Mouse (Mus musculus) limb, embryonic 14.5 days (tissue): Measurements from ENCODE around the gene Csnk1g1. TPM values are rescaled to one million over a fixed set of nuclear protein-coding genes. Genes with fewer than 3 reads are reported as not detected.

Source experiments
- ATAC-seq: fragments of 200-750 bp; cut with Nextera tagmentation; 2 replicates; pipeline ENCODE4 v1.8.0; 2017; ENCODE audit warnings: low read depth, moderate number of reproducible peaks, moderate TSS enrichment; ENCODE audit not compliant: low FRiP score
- DNase-seq: peaks from one replicate; pipeline ENCODE4 v3.0.0-alpha.2; 2015; ENCODE audit warnings: low spot score
- H3K27ac ChIP-seq: fragments of 300-500 bp; sonication (generic); replicated peaks from 2 replicates; pipeline ENCODE4 v1.5.1; 2014; ENCODE audit warnings: low read depth, mild to moderate bottlenecking, low read length, moderate library complexity, mixed read lengths
- H3K27me3 ChIP-seq: fragments of 300-500 bp; sonication (generic); 2 replicates; pipeline ENCODE4 v1.6.1; 2014; ENCODE audit warnings: low read length, mixed read lengths; ENCODE audit not compliant: control insufficient read depth, insufficient read depth
- H3K36me3 ChIP-seq: fragments of 300-500 bp; sonication (generic); 2 replicates; pipeline ENCODE4 v1.6.1; 2014; ENCODE audit warnings: mild to moderate bottlenecking, low read length, moderate library complexity, mixed read lengths; ENCODE audit not compliant: control insufficient read depth, insufficient read depth
- H3K4me1 ChIP-seq: fragments of 300-500 bp; sonication (generic); 2 replicates; pipeline ENCODE4 v1.6.1; 2014; ENCODE audit warnings: antibody characterized with exemption, low read length, mixed read lengths; ENCODE audit not compliant: control insufficient read depth, insufficient read depth
- H3K4me2 ChIP-seq: fragments of 300-500 bp; sonication (generic); replicated peaks from 2 replicates; pipeline ENCODE4 v1.6.1; 2014; ENCODE audit warnings: low read depth, mild to moderate bottlenecking, low read length, moderate library complexity; ENCODE audit not compliant: severe bottlenecking
- H3K4me3 ChIP-seq: fragments of 300-500 bp; sonication (generic); replicated peaks from 2 replicates; pipeline ENCODE4 v1.5.1; 2014; ENCODE audit warnings: low read length
- H3K9ac ChIP-seq: fragments of 300-500 bp; sonication (generic); 2 replicates; pipeline ENCODE4 v1.6.1; 2014; ENCODE audit warnings: mild to moderate bottlenecking, low read depth, low read length, moderate library complexity; ENCODE audit not compliant: severe bottlenecking
- H3K9me3 ChIP-seq: fragments of 300-500 bp; sonication (generic); 2 replicates; pipeline ENCODE4 v1.6.1; 2016; ENCODE audit warnings: low read length; ENCODE audit not compliant: control insufficient read depth
- POLR2A ChIP-seq: fragments of 200-500 bp; IDR thresholded peaks from 2 replicates; pipeline ENCODE4 v1.8.0; 2012; ENCODE audit warnings: inconsistent platforms, mild to moderate bottlenecking, moderate library complexity, borderline replicate concordance; ENCODE audit not compliant: insufficient read depth, insufficient read length; ENCODE audit errors: extremely low read depth
- WGBS: fragments of 180-500 bp; shearing (Covaris S2); extraction: QIAGEN DNeasy Blood & Tissue Kit; methylation state at CpG from one replicate; pipeline ENCODE4 v1.1.7; 2014; 5-methylcytosine and 5-hydroxymethylcytosine counted together
- polyA plus RNA-seq, 2 experiments: library from polyadenylated mRNA; depleted of rRNA in 1 of 2; stranded (reverse) in 1 of 2; unstranded in 1 of 2; fragments of >200 nt; fragmentation: Nextera tagmentation in 1 of 2; extraction: Ambion mirVana in 1 of 2; gene quantifications; 2 replicates each; pipeline versions ENCODE4 v1.2.1 to v1.2.3; 2012 to 2014

The Csnk1g1 gene
- polyA plus RNA-seq, 2 experiments, result 12.9 to 19.4 TPM

DNA sequence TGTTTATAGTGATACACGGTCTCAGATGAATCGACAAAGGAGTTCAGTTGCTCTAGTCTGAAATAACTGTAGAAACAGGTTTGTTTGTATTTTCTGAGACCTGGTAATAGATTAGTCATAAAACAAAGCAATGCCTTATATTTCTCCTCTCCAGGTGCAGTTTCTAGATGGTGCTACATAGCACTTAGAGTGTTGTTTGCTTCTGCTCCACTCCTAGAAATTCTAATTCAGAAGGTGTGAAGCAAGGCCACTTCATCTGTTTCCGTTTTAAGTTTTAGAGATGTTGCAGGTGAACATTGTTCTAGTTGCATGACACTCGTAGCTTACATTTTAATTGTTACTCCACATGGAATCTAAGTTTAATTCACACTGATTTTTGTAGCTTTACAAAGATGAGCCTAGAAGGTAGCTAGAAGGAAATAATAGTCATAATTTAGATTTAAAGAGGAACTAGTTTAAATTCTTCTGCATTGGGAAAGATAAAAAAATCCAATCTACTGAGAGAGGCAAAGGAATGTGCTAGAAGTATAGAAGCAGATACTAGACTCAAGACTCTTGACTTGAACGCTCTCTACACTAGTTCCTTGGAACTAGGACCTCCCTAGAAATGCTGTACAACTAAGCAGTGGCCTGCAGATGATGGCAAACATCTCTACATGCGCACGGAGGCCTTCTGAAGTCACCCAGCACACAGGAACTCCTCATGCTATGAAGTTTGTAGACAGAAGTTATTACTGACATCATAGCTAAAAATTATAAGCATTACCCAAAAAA, 87.1 kb downstream of the Csnk1g1 start:
- 88% methylated on average over 7 of the region's 7 CpGs for WGBS

DNA sequence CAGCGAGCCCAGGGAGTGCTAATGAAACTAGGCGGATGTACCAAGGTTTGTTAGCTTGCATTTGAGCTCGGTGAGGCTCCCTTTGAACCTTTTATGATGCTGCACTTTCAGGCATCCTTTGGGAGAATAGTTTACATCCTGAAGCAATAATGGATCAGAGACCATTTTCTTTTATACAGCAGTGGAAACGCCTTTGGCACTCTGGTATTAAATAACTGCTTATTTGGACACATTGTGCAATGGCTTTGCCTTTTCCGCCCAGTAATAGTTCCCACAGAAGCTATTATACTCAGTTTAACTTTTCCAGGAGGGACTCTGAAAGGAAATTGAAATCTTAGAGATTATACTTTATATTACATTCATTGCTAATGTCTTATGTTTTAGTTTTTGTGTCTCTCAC, 90.2 kb downstream of the Csnk1g1 start:
- Histone ChIP-seq H3K36me3 (peaks cover 17% of the 10 kb centered on the region), H3K27ac (0 out of 2 replicates have a peak overlapping the region, but pooled peaks have one; percentile 27), H3K4me2 (no peak overlapping the region), H3K27me3 (no peaks in the 10 kb centered on the region), H3K4me1 (peaks cover 5% of the 10 kb centered on the region; the same call in 1 of the 2 replicates), H3K9ac (no peak overlapping the region), H3K4me3 (no peak overlapping the region), H3K9me3 (no peaks in the 10 kb centered on the region)
- ATAC-seq (peak; percentile 60), DNase-seq (peak; percentile 51)
- TF ChIP-seq POLR2A, result no peak
- WGBS, result 17% methylated on average over 5 of the region's 5 CpGs

More for the DNA sequence above, 87.1 kb downstream of the Csnk1g1 start:
- H3K4me2 ChIP-seq, result no peak overlapping the region
- no peak overlapping the region for H3K9ac ChIP-seq
- H3K9me3 ChIP-seq, result no peaks in the 10 kb centered on the region
- H3K36me3 ChIP-seq, result no peaks in the 10 kb centered on the region
- H3K27ac ChIP-seq, result no peak overlapping the region
- ATAC-seq (no peak), DNase-seq (no peak)
- H3K27me3 ChIP-seq, result no peaks in the 10 kb centered on the region
- TF ChIP-seq POLR2A, result no peak
- no peak overlapping the region for H3K4me3 ChIP-seq
- H3K4me1 ChIP-seq, result peaks cover 5% of the 10 kb centered on the region; the same call in 1 of the 2 replicates

DNA sequence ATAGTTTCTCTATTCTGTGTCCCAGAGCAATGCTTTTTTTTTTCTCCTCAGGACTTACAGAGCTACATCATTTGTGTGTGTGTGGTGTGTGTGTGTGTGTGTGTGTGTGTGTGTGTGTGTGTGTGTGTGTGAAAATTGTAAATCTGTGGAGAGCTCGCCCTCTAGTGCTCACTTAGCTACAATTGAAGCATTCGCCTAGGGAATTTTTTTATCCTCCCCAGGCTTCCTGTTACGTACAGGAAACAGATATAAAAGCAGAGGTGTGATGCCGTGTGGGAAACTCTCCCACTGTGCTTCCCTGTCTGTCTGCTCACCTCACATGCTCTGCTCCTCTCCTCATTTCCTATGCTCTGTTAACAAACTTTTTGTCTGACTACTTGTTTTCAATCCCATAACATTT, 95.7 kb downstream of the Csnk1g1 start:
- ATAC-seq (no peak), DNase-seq (peak; percentile 66)
- 32% methylated on average over 4 of the region's 4 CpGs for WGBS
- Histone ChIP-seq H3K4me1 (no peaks in the 10 kb centered on the region), H3K27me3 (no peaks in the 10 kb centered on the region), H3K27ac (0 out of 2 replicates have a peak overlapping the region, but pooled peaks have one; percentile 33), H3K4me2 (no peak overlapping the region), H3K9ac (no peak overlapping the region), H3K9me3 (no peaks in the 10 kb centered on the region), H3K4me3 (no peak overlapping the region), H3K36me3 (peaks cover 35% of the 10 kb centered on the region)
- TF ChIP-seq POLR2A, result no peak

DNA sequence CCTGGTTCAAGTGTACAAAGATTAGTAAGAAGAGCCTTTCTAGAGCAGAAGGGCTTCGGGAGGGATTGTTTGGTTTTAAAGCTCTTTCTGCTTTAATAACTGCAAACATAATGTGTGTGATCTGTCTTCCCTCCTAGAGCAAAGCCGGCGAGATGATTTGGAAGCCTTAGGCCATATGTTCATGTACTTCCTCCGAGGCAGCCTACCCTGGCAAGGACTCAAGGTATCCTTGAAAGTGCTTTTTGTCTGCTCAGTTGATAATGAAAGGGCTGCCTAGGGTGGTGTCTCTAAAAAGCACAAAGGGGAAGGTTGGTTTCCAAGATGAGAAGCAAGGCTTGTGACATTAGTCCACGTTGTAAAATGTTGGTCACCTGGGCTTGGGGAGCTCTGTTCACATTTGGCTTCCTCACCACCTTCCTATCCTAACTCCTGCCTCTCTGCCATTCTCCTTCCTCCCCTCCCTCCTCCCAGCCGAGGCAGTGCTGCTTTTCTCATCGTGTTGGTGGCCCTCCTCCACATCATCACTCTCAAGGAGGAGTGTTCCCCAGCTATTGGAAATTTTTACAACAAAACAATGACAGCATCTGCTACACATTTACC, 99.0 kb downstream of the Csnk1g1 start:
- no peak overlapping the region for H3K4me2 ChIP-seq
- DNase-seq (no peak), ATAC-seq (no peak)
- TF ChIP-seq POLR2A, result no peak
- no peaks in the 10 kb centered on the region for H3K9me3 ChIP-seq
- peaks cover 36% of the 10 kb centered on the region for H3K36me3 ChIP-seq
- no peak overlapping the region for H3K27ac ChIP-seq
- H3K27me3 ChIP-seq, result no peaks in the 10 kb centered on the region
- WGBS, result 78% methylated on average over 7 of the region's 7 CpGs
- no peak overlapping the region for H3K4me3 ChIP-seq
- no peaks in the 10 kb centered on the region for H3K4me1 ChIP-seq
- H3K9ac ChIP-seq, result no peak overlapping the region

DNA sequence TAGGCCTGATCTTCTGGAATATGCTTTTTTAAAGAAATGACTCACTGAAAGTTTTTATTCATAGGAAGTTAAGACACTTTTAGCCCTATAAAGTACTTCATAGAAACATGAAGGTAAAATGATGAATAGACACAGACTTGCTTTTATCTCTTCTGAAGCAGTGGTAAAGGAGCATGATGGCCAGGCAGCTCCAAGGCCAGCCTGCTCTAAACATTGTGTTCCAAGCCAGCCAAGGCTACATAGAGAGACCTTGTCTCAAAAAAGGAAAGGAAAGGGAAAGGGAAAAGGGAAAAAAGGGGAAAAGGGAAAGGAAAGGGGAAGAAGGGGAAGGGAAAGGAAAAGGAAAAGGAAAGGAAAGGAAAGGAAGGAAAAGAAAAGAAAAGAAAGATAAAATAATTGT, 111.9 kb downstream of the Csnk1g1 start:
- H3K4me3 ChIP-seq, result no peak overlapping the region
- no peaks in the 10 kb centered on the region for H3K9me3 ChIP-seq
- no peak overlapping the region for H3K27ac ChIP-seq
- H3K36me3 ChIP-seq, result peaks cover 32% of the 10 kb centered on the region
- DNase-seq (no peak), ATAC-seq (no peak)
- no peaks in the 10 kb centered on the region for H3K27me3 ChIP-seq
- no peak for TF ChIP-seq POLR2A
- no peak overlapping the region for H3K4me2 ChIP-seq
- H3K9ac ChIP-seq, result no peak overlapping the region
- H3K4me1 ChIP-seq, result no peaks in the 10 kb centered on the region
